Mouse (Mus musculus) retina, postnatal 7 days (tissue): ENCODE data around the gene Brap.

ENCODE experiments used
- DNase-seq: peaks from one replicate; pipeline ENCODE4 v3.0.0-alpha.2; 2012; ENCODE audit warnings: low read depth, low spot score

Brap gene

DNA sequence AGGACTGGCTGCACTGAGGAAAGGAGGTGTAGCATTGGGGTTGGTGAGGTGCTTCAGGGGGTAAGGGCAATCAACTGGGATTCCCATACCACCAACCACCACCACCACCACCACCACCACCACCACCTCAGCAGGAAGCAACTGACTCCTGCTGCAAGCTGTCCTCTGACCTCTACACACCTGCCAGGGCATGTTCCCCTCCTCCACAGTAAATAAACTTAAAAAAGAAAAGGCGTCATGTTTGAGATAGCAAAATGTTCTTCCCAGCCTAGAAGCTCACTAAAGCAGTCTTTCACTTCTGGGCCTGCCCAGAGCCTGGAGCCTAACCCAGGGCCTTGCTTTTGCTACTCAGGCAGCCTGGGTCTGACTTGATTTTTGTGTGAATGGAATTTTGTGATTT lies 54.0 kb downstream of the Brap start:
- DNase-seq = no peak

DNA sequence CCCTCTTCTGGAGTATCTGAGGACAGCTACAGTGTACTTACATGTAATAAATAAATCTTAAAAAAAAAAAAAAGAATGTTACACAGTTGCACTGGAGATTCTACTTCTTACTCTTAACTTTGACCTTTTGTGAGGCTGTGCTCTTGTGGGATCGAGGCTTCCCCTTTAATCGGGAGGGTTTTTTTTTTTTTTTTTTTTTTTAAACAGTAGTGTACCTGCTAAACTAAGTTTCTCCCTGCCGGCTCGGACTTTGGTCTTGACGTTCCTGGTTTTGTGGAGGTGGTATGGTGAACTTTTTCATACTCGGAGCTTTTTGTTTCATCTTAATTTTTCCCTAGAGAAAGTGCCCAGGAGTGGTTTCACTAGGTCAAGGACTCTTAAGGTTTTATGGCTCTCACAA lies 54.6 kb downstream of the Brap start:
- DNase-seq = no peak

DNA sequence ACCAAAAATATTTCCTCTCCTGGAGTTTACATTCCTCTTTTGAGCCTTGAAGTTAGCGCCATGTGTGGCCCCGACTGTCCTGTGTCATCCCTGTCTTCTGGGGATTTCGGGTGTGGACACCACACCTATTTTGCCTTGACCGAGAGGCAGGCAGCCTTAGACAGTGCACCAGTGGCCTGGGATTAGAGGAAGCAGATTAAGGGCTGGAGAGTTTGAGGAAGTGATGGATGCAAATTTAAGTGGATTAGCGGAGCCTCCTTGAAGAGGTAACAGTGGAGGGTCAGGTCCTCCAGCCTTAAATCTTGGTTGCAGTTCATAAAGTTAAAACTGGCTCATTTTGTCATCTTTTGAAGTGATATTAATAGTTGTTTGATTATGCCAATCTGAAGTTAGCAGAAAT lies 58.1 kb downstream of the Brap start:
- no peak for DNase-seq

DNA sequence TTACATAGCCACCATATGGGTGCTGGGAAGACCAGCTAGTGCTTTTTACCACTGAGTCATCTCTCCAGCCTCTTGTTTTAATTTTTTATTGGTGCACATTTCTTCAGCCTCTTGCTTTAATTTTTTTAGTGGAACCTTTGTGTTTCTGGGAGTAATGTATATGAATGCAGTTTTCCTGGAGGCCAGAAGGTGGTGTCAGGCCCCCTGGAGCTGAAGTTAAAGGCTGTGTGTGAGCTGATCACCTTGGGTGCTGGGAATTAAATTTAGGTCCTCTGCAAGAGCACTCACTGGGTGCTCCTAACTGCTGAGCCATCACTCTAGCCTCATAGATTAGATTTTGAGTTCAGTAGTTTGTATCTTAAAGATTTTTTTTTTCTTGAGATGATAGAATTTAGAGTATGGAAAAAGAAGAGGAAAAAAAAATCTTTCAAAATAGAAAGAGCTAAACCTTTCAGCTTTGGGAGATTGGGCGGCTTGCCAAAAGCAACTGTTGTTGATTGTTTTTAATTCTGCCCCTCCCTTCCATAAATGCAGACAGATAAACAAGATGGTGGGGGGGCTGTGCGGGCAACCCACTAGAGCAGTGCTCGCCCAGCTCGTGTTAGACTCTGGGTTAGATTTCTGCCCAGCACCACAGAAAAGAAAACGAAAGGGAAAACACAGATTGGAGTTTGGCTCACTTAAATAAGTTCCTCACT lies 60.7 kb downstream of the Brap start:
- DNase-seq = no peak

DNA sequence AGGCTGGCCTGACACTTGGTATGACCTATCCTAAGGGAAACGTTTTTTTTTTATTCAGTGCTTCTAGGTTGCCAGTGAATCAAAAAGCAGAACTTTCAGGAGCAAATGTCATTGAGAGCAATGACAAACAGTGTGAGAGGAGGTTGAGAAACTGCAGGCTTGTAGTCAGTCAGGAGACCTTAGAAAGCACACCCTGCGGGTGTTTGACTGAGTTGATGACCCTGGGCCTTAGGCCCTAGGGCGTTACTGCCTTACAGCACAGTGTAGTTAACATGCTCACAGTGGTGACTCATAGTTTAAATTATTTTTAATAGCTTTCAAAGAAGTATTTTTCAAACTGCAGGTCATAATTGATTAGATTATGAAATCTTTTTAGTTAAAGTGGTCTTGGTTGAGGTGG lies 61.5 kb downstream of the Brap start:
- DNase-seq = no peak

DNA sequence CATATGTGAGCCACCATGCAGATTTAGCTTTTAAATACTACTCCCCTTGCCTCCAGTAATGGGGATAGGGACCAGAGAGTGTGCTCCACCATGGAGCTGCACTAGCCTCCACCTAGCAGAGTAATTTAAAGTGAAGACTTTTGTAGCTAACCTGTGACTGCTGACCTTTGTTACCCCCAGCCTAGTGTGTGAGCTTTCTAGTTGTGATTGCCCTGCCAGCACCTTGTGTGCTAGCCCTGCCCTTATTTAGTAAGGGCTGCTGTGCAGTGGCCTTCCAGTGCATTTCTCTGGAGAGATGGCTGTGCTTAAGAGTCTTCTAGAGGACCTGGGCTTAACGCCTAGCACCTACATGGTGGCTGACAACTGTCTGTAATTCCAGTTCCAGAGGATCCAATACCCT lies 64.3 kb downstream of the Brap start:
- no peak for DNase-seq

DNA sequence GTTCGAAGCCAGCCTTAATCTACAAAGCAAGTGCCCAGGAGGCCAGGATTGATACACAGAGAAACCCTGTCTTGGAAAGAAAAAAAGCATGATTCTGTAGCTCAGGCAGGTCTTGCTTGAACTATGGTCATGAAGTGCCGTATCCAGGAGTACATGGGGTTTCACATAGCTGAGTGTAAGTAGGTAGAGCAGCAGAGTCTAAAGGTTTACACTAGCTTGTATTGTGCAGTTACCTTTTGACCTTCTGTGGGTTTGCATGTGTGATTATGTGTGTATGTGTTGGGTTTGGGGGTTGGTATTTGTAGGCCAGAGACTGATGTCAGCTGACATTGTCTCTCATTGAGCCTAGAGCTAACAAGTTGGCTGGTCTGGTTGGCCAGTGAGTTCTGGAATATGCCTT lies 69.7 kb downstream of the Brap start:
- no peak for DNase-seq

DNA sequence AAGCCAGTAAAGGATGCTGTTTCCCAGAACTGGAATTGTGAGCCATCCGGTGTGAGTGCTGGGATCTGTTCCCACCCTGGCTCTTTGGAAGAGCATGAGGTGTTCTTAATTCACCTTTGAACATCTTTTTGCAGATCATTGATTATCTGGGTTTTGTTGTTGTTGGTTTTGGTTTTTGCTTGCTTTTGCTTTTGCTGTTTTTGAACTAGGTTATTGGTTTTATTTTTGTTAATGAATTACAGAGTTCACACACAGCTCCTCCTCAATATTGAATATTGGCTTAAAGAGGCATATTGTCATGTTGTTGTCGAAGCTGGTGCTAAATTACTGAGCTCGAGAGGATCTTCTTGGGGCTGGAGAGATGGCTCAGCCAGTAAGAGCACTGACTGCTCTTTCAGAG lies 76.3 kb downstream of the Brap start:
- DNase-seq = no peak
